Mouse (Mus musculus) granulocyte monocyte progenitor cell, adult 5-6 weeks (primary cell): ENCODE results near the gene Shisa5. TPM values are rescaled to one million over a fixed set of nuclear protein-coding genes. Genes with fewer than 3 reads are reported as not detected.

ENCODE experiments used
- ATAC-seq: replicated peaks from 2 replicates; pipeline ENCODE4 v1.8.0; 2016; ENCODE audit warnings: mild to moderate bottlenecking, moderate TSS enrichment, inconsistent platforms; ENCODE audit not compliant: poor library complexity, severe bottlenecking
- total RNA-seq, 2 experiments: library from RNA; stranded (forward) in 1 of 2; stranded (reverse) in 1 of 2; fragments of 200-712, 200-1000 nt in 1 of 2; fragments of >200 nt in 1 of 2; fragmentation: Nextera tagmentation in 1 of 2; gene quantifications; 2 replicates each; pipeline ENCODE4 v1.2.3; 2014 to 2017

Gene Shisa5
- total RNA-seq (2014; fragmentation: Nextera tagmentation), result 56.8 and 75.0 TPM in 2 replicates
- total RNA-seq (2017), result 54.4 and 80.8 TPM in 2 replicates

DNA sequence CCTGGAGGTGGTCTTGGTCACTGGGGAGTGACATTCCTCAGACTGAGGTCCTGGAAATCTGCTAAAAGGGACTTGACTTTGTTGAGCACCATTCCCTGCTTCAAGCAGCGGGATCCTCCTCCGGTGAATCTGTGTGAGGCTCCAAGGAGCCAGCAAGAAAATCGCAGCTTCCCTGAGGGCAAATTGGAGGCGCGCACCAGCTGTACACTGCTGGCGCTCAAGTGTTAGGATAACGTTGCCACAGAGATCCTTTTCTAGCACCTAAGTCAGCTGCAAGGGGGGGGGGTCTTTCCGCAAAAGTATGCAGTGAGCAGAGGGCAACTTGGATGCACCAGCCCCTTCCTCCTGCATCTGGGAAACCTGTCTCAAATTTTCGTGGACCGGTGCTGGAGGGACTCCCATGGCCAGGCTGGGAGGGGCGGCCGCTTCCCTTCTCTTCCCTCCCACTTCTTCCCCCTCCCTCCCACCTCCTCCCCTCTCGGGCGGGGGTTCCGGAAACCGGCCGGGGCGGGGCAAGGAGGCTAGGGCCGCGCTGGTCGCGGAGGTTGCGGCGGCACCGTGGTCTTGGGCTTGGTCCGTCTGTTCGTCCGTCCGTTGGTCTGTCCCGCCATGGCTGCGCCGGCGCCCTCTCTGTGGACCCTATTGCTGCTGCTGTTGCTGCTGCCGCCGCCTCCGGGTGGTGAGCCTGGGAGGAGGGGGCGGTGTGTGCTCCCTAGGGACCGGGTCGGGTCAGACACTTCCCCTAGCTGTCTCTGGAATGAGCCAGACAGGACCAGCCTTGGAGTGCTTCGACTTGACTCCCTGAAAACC is at the start of gene Shisa5:
Gene Shisa5 (plus strand): TSS at position 480 of the 810 bp plus-strand sequence.
- peak; percentile 96 for ATAC-seq

DNA sequence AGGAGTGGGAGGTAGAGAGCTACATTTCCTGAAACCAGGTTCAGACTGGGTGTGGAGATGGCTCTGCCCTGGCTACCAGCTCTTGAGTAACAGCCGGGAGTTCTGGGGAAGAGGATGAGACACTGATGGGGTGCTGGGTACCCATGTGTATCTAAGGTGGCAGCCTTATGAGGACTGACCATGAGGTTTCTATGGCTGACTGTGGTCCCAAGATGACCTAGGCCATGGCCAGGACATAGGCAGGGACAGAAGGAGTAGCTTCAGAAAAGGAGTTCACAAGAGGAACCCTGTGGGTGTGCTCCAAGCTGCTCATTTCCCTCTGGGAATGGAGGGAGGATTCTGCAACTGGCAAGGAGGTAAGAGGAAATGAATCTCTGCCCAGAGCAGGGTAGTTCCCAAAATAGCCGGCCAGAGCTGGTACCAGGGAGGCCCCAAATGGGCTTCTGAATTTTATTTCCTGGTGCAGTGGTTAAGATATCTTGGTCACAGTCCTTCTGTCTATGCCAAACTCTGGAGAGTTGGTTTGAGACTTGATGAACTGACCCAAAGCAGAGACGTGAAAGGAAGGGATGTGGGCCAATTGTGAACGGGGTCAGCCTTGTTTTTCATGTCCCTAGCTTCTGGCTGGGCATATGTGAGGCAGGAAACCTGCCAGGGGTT is 48.4 kb upstream of the Shisa5 start:
- ATAC-seq, result peak; percentile 21

DNA sequence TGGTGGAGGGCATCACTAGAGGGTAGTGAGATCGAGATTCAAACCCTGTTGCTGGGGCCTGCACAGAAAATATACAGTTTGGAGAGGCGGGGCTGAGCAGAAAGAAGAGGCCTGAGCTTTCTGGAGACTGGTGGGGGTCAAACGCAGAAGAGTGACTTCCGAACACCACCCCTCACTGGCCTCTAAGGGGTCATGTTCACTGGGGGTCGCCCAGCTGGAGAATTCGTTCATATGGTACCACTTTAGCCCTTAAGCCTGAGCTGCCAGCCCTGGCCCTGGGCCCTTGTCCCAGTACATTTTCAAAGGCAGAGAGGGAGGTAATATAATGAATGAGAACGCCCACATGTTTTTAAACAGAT is 47.9 kb upstream of the Shisa5 start:
- no peak for ATAC-seq

DNA sequence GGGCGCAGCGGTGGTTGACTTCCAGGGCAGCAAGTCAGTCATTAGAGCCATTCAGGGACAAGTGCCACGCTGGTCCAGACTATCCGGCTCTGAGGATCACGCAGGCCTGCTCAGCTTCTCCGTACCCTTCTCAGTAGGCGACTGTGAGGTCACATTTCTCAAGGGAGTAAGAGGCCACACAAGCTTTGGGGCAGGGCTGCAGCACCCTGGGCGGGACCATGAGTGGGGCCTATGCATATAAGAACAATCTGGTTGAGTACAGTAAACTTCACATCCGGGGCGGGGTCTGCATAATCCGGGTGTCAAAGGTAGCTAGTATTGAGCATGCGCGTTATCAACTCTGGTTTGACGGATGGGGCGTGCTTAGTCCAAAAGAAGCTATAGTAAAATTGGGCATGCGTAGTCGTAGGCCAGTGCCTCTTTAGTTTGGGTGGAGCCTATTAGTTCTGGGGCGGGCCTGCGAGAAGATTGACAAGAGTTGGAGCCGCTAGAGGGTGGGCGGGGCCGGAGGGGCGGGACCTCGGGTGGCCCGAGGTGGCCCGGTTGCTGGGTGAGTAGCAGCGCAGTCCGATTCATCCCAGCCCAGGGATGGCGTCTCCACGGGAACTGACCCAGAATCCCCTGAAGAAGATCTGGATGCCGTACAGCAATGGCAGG is 46.8 kb upstream of the Shisa5 start, which contains the start of gene Pfkfb4:
Gene Pfkfb4 (plus strand): TSS at position 351 of the 657 bp plus-strand sequence.
- ATAC-seq, result peak; percentile 80

DNA sequence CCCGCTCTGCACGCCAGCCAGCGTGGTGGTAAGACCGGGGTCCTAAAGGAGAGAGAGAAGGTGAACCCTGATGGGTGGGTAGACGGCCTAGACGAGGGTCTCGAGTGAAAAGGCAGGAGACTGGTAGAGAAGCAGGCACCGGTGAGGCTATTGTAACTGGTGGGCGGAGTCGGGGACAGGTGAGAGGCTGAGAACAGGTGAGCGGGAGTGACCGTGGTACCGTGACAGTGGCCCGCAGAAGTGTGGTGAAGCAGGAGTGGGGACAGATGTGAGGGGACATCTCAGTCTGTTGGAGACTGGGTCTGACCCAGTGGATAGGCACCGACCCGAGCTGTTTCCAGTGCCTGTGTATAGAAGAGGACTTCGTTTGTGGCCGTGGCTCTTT is 46.3 kb upstream of the Shisa5 start:
- ATAC-seq, result no peak

DNA sequence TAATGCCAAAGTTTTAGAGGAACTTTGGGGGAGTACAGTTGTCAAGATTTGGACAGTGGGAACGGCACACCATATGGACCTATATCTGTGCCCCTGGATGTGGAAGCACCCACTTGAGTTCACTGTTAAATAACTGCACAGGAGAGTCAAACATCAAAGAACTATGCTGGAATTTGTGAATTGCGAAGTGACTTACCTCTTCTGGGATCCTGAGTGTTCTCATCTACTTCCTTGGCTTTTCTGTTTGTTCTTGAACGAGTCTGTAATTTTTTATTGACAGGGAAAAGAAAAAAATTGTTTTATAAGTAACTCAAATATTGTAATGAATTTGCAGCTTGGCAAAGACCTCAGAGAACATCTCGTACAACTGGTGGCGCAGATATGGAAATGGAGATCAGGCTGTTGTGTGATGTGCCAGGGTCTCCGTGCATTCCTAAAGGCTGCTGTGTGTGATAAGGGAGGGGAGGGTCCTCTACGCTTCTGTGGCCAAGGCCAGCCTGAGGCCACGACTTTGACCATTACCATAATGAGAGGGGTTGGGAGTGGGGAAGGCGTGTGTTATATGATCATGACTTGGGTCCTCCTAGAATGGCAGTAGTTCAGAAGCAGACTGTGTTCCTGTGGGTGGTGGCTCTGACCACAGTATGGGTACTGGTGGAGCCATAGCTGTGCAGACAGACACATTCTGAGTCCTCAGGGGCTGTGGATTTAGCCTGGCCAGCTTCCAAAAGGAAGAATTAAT is 45.6 kb upstream of the Shisa5 start:
- no peak for ATAC-seq

DNA sequence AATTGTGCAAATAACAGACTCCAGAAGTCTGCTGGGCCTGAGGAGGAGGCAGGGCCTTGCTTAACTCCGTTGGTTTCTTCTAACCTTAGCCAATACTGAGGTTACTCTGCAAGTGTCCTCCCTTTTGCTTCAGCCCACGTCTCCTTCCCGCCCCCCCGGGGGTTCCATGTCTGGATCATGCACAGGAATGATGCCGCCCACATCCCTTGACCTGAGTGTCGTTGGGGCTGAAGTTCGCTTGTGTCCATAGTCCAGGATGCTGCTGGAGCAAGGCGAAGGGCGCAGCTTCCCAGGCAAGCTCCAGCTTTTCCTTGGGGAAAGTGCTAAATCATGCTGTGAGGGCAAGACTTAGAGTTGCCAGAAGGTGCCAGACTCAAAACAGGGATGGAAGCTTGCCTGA is 42.0 kb upstream of the Shisa5 start:
- peak; percentile 20 for ATAC-seq

DNA sequence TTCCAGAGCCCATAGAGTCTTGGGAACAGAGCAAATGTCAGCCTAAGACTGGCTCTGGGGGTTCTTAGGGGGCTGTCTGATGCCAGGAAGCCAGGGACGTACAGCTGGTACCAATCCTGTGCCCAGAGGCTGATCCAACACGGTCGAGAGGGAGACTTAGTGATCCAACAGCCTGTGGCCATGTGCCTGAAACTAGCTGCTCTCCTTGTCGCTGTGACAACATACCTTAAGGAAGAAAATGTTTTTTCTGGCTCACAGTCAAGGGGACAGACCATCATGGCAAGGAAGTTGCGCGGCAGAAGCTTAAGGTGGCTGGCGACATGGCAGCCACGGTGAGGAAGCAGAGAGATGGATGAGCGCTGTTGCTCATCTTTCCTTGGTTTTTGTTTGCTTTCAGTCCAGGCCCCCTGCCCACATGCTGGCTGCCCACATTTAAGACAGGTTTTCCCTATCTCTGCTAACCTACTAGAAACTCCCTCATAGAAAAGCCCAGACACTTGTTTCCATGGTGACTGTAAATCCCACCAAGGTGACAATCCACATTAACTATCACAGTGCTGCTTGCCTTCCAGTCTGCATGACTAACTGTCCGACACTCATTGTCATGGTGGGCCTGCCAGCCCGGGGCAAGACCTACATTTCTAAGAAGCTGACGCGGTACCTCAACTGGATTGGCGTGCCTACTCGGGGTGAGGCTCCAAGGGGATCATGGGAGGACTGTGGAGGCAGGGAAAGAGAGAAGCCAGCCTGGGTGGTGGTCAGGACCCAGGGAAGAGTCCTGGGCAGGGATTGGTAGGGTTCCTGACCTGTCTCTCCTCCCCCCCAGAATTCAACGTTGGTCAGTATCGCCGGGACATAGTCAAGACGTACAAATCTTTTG is 39.8 kb upstream of the Shisa5 start:
- ATAC-seq, result 0 out of 2 replicates have a peak, but pooled peaks have one; percentile 0

DNA sequence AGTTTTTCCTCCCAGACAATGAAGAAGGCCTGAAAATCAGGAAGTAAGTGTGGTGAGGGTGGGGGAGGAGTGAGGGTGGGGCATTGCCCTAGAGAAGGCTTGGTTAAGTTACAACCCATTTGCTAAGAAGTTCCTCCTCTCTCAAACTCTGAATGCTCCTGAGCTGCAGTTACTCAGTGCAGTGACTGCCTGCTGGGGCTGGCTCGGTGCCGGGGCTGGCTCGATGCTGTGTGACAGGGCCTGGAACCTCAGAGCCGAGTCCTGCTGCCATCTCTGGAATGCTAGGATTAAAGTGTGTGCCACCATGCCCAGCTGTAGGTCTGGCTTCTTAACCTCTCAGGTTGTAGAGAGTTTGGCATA is 39.2 kb upstream of the Shisa5 start:
- ATAC-seq, result peak; percentile 58

DNA sequence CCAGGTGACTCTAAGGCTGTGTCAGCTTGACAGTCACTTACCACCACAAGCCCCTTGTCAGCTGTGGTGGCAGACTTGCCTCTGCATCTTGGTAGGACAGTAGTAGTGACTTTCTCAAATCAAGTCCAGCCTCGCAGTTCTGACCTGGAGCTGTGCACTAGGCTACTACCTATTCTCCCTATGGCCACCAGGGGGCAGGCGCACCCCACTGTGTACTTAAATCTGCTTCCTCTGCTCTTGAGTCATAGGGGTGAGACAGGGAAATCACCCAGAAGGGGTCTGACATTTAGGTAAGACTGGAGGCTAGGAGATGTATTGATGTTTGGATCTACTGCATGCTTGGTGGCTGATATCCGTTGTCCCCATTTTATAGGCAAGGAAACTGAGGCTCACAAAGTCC is 37.6 kb upstream of the Shisa5 start:
- peak; percentile 77 for ATAC-seq

DNA sequence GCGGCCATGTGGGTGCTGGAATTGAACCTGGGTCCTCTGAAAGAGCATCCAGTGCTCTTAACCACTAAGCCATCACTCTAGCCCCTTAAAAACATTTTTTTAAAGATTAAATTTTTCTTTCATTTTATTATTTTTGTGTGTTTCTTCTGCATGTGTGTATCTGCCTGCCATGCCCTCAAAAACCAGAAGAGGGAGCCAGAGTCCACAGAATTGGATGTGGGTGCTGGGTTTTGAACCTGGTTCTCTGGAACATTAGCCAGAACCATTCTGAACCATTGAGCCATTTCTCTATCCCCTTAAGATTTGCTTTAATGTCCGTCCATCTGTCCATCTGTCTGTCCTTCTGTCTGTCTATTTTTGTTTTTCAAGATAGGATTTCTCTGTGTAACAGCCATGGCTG is 35.2 kb upstream of the Shisa5 start:
- peak; percentile 37 for ATAC-seq

DNA sequence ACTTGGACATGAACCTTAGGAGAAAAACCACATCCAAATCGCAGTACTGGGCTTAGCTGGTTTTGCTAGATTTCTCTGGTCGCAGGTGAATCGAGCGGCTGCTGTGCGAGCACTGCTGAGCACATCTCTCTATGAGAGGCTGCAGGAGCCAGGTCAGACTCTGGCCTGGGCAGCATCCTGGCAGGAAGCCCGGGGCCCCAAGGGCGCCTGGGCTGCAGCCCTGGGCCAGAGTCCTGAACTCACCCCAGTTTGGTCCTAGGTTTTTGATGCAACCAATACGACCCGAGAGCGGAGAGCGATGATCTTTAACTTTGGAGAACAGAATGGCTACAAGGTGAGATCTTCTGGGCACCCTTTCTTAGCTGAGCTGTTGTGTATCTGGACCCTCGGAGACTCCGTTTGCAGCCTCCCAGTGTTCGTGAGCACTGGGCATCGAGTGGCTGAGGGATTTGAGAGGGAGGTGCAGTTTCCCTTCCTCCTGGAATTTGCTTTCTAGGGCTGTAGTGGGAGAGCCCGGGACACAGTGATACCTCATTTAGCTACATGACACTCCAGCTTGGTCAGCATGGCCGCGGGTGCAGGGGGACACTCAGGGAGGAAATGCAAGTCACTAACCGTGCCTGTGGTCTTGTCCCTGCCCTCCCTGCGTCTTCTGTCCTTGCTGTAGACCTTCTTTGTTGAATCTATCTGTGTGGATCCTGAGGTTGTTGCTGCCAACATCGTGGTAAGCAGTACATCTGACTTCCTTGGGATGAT is 31.2 kb upstream of the Shisa5 start:
- ATAC-seq, result no peak

DNA sequence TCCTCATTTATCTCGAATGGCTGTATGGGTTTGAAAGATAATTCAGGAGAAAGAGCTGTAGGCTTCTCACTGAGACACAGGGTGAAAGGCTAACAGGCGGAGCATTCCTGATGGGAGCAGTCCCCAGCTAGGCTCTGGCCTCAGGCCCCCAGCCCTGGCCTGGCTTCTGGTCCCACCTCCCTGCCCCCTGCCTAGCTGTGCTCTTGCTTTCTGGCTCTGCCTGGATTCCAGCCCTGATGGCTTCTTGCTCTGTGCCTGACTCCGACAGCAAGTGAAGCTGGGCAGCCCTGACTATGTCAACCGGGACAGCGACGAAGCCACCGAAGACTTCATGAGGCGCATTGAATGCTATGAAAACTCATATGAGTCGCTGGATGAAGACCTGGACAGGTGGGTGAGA is 30.3 kb upstream of the Shisa5 start:
- no peak for ATAC-seq

DNA sequence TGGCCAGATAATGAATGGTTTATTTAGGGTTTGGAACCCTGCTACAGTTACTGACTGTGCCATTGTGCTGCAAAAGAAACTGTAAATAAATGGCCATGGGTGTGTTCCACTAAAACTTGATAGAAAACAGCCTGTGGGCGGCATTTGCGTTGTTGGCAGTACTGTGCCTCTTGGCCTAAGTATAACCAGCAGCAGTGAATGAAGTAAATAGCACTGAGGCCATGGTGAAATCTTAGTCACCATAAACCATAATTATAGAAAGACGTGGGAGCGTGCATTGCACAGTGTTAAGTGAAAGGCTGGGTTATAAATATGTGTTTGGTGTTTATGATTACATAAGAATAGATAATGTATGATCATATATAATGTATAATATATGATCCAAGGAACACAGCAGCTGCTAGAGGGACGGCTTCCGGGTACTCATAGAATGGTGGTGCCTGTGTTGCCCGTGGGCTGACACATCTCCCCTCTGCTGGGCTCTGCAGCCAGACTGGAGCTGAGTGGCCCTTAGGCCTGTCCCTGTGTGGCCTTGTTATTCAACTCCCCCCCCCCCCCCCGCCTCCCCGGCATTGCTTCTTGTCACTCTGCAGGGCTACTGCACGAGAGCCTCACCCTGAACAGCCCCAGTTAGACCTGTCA is 29.2 kb upstream of the Shisa5 start:
- no peak for ATAC-seq

DNA sequence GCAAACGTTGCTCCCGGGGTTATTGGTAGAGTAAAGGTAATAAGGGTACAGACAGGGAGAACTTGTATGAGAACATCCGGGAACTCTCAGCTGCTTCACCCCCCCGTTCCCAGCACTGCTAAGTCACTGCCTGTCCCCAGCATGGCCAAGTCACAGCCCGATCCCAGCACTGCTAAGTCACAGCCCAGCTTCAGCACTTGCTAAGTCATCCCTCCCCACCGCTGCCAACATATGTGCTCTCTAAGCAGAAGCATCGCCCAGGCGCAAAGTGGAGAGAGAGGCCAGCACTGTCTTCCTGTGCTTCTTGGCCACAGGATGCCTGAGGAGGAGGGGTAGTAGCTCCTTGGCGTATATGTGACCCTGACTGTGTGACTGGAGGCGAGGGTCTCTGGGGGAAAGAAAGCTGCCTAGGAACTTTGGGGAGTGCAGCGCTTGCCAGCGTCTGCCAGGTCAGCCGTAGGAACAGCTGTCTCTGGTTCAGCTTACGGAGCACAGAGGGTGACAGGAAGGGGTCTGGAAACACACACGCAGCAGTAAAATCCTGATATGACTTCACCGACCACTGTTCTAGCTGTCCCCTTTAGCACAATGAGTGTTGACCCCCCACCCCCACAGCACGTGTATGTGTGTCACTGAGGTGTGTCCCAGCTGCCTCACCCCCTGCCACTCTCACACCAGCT is 28.6 kb upstream of the Shisa5 start:
- ATAC-seq, result peak; percentile 90

DNA sequence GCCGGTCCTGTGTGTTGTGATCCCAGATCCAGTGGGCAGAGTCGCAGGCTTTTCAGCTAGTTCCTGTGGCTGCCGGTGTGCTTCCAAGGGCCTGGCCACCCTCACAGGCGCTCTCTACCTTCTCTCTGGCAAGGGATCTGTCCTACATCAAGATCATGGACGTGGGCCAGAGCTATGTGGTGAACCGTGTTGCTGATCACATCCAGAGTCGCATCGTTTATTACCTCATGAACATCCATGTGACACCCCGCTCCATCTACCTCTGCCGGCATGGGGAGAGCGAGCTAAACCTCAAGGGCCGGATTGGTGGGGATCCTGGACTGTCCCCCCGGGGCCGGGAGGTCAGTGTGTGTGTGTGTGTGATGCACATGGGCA is 28.1 kb upstream of the Shisa5 start:
- no peak for ATAC-seq

DNA sequence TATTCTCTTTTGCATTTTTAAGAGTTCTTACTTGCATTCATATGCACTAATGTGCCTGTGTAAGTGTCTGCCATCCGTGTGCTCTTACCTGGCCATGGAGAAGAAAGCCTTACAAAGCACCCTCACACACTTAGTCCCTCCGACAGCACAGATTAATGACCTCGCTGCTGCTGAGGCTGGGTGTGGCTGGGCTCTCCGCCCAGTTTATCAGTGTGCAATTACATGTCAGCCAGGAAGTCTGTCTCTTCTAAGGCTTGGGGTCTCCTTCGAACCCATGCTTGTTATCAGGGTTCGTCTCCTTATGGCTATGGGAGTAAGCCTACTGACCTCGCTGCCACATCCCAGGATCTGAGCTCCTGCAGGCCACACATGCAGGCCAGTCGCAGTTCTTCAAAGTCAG is 23.0 kb upstream of the Shisa5 start:
- no peak for ATAC-seq
